Mouse (Mus musculus): ENCODE data around the gene Ppp1r35. TPM values are rescaled to one million over a fixed set of nuclear protein-coding genes. Genes with fewer than 3 reads are reported as not detected.
"Not testable (repeated sequence)": the region's sequence is repeated elsewhere in the genome, so short reads cannot be mapped to it uniquely, and the experiment has no call there.

Gene Ppp1r35
- total RNA-seq (2015) (48.6 and 55.3 TPM in 2 replicates), total RNA-seq (2017) (34.1 and 40.1 TPM in 2 replicates)

DNA sequence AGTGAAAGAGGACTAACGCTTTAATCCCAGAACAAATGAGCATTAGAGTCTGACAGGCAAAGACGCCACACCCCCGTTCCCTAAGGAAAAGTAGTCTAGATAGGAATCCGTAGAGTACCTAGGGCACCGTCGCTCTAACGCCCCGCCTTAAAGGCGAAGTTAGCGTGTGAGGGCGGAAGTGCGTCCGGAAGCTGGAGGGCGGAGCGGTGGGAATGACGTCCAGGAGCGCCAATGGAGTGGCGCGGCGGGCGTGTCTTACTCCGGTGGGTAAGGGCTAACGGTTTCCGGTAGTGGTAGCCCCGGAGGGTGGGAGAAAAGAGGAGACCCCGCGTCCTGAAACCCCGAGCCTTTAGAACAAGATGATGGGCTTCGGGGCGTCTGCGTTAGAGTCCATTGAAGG lies at the start of gene Ppp1r35:
TSS of gene Ppp1r35 (plus strand) at position 215 of the 400 bp plus-strand sequence.
- peak; percentile 97 for ATAC-seq (ENCODE audit: poor library complexity, severe bottlenecking)

DNA sequence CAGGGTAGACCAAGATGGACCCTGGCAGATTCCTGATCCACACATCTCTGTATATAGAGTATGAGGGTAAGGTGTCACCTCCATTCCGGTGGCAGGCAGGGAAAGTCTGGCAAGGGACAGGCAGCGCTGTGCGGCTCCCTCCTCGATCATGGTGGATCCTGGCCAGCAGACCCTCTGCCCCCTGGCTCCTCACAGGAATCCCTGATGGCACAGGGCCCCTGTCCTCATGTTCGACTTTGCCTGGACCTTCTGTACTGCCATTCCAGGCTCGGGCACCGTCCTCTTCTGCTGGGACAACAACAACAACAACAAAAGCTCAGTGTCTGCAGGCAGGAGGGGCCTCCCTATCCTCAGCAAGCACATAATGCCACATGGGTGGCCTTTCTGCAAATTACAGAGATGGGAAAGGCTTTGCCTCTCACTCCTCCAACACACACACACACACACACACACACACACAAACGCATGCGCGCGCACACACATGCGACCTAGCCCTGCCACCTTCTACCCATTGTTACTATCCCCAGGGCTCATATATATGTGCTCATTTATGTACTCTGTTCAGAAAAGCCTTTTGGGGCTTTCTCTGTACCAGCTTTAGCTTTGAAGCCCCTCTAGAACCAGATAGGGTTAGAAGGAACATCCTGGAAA lies 44.9 kb upstream of the Ppp1r35 start:
- no peak for ATAC-seq (ENCODE audit: poor library complexity, severe bottlenecking)

DNA sequence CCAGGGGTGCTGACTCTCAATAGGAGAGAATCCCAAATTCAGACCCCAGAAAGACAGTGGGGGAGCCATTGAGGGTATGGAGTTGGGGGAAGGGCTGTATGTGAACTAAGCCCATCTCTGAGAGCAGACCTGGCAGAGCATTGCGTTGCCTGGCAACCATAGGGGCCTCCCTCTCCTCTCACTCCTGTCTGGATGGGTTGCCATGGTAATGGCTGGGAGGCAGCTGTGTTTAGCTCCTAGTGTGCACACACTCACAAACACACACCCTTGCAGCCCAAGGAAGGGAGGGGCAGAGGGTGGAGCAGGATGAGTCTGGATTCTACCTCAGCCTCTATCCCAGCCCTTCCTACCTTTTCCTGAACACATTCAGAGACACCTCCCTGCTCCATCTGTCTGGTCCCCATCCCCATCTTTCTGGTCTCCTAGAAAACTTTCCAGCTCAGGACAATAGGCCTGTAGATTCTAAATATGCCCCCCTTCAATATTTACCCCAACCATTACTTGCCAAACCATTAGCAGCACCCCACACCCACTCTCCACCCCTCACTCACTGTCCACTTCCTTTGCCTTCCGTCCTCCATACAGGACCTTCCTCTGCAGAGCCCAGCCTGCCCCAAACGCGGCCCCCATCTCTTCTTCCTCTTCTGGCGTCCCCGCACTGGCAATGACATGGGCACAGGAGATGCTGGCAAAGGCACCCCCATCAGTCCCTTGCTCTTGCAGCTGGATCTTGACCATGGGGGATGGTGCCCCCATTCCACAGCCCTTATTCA lies 44.2 kb upstream of the Ppp1r35 start:
- ATAC-seq (ENCODE audit: poor library complexity, severe bottlenecking), result 0 out of 2 replicates have a peak, but pooled peaks have one; percentile 35

DNA sequence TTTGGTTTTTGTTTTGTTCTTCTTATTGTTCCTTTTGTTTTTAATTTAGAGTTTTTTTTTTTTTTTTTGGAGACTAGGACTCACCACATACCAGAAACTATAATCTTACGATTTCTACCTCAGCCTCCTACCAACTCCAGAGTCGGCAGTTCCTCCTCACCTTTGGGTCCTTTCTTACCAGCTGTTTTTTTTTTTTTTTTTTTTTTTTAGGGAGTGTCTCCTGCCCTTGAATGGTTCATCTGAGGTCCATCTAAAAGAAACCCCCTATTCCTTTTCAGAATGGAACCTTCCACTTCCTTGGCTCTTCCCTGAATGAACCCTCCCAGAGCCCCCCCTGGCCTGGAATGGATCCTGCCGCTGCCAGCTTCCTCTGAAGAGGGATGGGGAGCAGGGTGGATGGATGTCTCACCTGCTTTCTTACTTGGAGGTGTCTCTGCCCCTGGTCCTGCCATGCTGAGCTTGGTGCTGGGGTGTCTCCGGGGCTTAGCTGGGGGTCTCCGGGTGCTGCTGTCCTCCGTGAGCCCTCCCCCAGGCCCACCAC lies 41.2 kb upstream of the Ppp1r35 start:
- no peak for ATAC-seq (ENCODE audit: poor library complexity, severe bottlenecking)

DNA sequence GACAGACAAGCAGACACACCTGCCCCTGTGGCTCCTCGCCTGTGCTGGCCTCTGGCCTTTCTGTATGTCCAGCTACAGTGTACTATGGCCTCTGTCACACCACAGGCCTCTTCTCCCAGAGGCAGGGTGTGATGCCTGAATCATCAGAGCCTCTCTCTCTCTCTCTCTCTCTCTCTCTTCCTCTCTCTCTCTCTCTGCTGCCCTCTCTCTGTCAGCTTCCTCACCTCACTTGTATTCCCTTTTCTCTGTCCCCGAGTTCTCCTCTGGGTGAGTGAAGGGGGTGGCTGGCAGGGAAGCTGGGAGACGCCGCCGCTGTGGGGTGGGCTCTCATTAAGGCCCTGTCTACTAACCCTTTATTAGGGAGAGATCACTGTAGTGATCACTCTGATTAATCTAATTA lies 40.1 kb upstream of the Ppp1r35 start:
- ATAC-seq (ENCODE audit: poor library complexity, severe bottlenecking), result no peak

DNA sequence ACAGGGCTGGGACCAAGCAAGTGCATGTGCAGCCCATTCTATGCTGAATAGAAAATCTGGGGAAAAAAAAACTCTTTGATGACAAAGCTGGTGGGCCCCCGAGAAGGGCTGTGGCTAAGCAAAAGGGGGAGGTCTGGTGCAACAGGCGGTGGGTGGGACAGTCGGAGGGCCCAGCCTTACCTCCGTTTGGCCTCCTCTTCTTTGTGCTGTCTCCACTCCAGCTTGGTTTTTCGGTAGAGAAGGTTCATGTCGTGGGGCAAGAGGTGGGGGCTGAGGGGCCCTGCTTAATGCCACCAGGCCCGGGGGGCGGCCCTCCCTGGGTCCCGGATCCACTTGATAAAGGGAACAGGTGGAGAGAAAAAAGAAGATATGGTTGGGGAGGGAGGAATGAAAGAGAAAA lies 39.2 kb upstream of the Ppp1r35 start:
- ATAC-seq (ENCODE audit: poor library complexity, severe bottlenecking), result no peak

DNA sequence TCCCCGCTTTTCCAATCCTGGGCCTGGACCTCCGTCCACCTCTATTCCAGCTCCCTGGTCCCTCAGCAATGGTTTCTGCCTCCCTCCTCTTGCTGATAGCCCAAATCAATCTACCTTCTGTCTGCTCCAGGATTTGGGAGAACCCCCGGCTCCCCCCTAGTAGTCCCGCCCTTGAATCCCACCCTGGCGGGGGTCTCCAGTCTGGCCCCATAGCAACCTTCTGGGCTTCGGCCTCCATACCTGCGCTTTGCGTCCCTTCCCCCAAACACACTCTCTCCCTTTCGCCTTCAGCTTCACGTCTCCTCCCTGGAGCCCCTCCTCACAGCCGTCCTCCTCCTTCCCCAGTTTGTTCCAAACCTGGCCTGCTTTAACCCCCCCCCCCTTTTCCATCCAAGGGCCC lies 38.1 kb upstream of the Ppp1r35 start:
- ATAC-seq (ENCODE audit: poor library complexity, severe bottlenecking), result no peak

DNA sequence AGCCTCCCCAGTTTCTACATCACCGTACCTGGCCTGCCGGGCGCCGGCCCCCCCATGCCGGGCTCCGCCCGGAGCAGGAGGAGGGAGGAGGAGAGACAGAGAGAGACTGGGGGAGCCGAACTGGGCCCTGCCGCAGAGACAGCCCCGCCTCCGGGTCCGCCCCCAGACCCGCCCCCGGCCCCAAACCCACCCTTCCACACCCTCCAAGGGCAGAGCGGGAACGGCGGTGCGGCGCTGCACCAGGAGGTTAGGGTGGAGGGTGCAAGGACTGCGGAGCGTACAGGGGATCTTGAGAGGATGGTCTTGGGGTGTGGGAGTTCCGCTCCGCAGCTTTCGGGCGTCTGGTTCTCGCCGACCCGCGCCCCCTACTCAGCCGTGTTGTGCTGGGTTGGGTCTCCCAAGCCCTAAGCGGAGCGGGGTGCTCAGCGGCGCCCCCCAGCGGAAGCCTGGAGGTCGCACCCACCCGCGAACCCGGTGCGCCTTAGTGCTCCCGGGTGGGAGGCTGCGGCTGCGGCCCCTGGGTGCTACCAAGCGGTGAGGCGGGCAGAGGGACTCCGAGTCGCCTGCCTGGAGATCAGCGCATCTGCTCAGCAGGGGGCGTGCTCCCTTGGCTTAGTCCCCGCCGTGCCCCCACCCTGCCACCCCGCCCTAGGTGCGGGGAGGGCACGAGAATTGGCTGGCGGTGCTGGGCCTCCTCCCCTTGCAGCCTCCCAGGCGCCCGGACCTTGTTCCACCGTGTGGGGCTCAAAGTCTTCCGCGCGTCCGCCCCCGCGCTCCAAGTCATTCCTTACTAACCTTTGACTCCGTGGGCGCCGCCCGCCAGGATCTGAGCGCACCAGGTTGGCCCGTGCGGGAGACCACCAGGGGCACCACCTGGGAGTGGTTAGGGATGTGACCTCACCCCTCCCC lies 37.4 kb upstream of the Ppp1r35 start, which contains the start of gene Nyap1:
TSS of gene Nyap1 (minus strand) at position 585 of the 909 bp plus-strand sequence.
- peak; percentile 51 for ATAC-seq (ENCODE audit: poor library complexity, severe bottlenecking)

DNA sequence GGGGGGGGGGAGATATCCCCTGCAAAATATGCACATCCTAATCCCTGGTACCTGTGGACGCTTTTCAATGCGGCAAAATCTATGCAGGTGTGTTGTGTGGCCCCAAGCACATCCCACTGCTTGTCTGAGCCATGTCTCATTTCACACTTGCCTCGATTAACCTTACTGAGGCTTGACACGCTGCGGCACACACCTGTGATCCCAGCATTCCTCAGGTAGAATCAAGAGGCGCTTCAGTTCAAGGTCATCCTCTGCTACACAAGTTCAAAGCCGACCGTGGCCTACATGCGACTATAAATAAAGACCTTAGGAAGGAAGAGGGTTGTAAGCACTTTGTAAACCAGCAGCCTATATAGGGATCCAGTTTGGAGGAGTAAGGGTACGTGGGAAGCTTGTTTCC lies 36.6 kb upstream of the Ppp1r35 start:
- no peak for ATAC-seq (ENCODE audit: poor library complexity, severe bottlenecking)

DNA sequence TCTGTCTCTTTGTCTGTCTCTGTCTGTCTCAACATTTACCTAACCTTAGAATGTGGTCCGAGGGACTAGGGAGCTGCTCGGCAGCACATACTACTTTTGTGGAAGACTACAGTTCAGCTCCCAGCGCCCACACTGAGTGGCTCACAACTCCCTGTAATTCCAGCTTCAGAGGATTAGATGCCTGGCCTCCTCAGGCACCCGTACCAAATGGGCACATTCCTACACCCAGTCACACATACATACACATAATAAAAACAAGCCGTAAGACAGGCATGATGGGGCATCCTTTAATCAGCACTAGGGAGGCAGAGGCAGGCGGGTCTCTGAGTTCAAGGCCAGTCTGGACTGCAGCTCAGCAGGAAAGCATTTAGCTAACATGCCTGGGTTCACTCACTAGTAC lies 35.8 kb upstream of the Ppp1r35 start:
- ATAC-seq (ENCODE audit: poor library complexity, severe bottlenecking), result no peak

DNA sequence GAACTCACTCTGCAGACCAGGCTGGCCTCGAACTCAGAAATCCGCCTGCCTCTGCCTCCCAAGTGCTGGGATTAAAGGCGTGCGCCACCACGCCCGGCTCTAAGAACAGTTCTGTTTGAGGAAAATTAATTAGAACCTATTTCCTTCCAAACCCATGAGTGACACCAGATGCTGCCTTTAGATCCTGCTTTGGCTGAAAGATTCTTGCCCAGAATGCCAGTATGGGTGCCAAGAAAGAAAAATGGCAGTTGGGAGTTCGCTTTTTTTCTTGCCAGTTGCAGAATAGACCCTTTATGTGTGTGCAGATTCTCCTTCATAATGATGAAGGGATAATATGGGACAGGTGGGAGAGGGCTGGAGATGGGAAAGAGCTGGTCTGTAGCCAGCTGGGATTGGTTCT lies 34.5 kb upstream of the Ppp1r35 start:
- no peak for ATAC-seq (ENCODE audit: poor library complexity, severe bottlenecking)

DNA sequence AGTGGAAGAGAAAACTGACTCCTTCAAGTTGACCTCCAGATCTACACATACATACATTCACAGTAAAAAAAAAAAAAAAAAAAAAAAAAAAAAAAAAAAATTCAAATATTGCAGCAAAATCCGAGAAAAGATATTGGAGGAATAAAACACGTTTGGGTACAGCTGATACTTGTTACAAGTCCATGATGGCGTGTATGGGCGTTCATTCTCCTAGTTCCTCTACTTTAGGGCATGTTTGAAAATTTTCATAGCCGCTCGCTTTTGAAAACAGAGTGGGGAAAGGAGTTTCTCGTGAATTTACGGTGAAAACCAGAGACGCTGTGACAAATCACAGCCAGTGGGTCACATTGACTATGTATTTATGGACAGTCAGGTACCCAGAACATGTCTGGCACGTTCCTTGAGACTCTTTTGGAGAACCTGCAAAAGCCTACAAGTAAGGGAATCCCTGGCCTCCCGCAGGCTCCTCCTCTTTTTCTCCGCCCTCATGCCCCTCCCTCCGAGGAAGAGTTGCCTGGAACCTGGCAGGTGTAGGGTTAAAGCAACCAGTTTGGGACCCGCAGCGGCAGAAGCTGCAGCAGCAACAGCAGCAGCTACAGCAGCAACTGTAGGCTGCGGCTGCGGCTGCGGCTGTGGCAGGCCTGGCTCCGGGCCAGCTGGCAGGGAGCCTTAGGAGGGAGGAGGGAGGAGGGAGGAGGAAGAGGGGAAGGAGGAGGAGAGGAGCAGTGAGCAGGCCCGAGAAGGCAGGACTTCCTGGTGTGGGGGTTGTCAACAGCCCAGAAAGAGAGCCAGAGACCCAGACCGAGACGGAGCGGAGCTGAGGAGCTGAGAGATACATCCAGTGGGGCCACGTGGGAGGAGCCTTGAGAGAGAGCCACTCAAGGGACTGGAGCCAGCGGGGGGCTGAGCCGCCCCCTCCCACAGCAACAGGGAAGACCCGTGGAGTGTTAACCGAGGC lies 33.2 kb upstream of the Ppp1r35 start, which contains the start of gene Tsc22d4:
TSS of gene Tsc22d4 (plus strand) at position 517 of the 958 bp plus-strand sequence.
- ATAC-seq (ENCODE audit: poor library complexity, severe bottlenecking), result peak; percentile 60

DNA sequence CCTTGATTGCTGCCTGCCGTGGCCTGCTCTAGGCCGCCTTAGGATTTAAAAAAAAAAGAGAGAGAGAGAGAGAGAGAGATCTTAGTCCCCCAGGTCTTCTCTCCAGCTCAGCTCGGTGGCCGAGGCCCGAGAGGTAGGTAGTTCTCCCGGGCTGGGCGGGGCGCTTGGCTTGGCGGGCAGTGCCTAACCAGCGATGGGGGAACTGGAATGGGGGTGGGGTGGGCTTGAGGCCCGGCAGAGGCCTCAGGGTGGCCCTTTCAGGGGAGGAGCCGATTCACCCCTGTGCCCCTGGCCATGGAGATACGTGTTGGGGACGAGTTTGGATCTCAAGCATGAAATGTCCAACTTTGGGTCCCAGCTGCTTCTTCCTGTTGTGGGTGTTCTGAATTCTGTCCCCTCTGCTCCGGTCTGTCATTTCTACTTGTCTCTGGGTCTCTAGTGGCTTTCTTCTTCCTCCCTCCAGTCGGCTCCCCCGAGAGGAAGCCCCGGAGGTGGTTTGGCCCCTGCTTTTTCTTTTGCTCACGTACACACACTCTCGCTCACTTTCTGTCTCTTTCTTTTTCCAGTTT lies 32.3 kb upstream of the Ppp1r35 start:
- peak; percentile 22; the same call in 1 of the 2 replicates for ATAC-seq (ENCODE audit: poor library complexity, severe bottlenecking)

DNA sequence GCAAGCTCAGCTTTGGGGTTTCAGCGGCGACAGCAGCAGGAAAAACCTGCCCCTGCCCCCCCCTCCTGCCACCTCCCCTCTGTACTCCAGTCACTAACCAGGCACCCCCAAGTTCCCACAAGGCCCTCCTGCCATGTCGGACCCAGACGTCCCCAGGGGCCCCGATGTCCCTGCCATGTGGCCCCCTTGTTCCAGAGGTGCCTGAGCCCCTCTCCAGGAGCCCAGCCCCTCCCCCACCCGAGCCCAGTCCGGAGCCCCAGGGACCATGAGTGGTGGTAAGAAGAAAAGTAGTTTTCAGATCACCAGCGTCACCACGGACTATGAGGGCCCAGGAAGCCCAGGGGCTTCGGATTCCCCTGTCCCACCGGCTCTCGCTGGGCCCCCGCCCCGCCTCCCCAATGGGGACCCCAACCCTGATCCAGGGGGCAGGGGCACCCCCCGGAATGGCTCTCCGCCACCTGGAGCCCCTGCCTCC lies 31.8 kb upstream of the Ppp1r35 start:
- ATAC-seq (ENCODE audit: poor library complexity, severe bottlenecking), result no peak

DNA sequence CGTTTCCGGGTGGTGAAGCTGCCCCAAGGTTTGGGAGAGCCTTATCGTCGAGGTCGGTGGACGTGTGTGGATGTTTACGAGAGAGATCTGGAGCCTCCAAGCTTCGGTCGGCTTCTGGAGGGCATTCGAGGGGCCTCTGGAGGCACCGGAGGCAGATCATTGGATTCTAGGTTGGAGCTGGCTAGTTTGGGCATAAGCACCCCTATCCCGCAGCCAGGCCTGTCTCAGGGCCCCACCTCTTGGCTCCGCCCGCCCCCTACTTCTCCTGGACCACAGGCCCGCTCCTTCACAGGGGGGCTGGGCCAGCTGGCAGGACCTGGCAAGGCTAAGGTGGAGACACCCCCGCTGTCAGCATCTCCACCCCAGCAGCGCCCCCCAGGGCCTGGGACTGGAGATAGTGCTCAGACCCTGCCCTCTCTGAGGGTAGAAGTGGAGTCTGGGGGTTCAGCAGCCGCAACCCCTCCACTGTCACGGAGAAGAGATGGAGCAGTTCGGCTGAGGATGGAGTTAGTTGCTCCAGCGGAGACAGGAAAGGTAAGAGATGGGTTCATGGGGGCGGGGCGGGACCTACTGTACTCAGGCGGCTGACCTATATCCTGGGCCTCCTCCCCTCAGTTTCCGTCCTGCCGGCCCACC lies 31.2 kb upstream of the Ppp1r35 start:
- ATAC-seq (ENCODE audit: poor library complexity, severe bottlenecking), result peak; percentile 26

DNA sequence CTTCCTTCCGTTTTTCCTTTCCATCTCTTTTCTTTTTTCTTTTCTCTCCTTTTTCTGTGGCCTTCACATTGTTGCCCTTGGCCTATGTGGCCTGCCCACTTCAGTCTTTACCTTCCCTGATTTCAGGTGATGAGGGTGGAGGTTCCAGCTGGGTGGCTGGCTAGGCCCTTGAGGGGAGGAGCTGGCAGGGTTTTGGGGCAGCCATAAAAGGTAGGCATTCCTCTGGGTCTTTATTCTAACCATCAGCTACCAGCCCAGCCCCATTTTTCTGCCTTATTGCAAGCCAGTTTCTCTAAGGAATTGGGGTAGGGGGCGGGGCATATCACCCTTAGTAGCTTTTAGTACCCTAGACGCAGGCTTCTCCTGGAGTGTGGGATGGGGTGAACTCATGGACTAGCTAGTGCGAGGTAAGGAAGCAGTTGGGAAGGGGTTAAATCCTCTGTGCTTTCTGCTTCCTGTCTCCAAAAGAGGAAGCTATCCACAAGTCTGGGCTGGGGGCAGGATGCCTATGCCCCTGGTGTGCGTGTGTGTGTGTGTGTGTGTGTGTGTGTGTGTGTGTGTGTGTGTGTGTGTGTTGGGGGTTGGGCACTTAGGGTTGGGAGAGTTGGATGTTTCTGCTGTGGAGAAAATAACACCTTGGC lies 30.4 kb upstream of the Ppp1r35 start:
- ATAC-seq (ENCODE audit: poor library complexity, severe bottlenecking), result peak; percentile 41

DNA sequence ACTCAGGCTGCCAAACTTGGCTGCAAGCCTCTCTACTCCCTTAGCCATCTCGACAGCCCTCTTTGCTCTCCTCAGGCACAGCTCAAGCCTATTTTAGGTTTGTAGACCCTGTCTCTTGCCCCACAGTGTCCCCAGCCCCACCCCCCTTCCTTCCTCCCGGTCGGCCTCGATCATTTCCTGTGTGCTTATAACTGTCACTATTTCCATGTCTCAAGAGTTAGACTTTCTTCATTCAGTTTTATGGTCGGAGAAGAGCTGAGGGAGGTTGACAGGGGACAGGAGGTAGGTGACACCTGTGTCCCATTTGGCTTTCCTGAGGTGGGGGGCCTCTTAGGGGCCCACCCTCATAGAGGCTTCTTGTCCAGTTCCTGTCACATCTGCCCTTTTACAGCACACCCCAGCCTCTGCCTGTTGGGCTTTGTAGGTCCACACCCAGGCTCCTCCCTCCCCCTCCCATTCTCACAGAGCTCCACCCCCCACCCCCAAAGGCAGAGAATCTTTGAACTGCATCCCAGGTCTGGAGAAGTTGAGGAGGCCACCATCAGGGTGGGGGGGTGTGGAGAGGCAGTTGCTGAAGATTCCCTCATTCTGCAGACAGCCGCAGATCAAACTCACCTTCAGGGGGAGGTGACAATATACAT lies 29.3 kb upstream of the Ppp1r35 start:
- ATAC-seq (ENCODE audit: poor library complexity, severe bottlenecking), result peak; percentile 19

DNA sequence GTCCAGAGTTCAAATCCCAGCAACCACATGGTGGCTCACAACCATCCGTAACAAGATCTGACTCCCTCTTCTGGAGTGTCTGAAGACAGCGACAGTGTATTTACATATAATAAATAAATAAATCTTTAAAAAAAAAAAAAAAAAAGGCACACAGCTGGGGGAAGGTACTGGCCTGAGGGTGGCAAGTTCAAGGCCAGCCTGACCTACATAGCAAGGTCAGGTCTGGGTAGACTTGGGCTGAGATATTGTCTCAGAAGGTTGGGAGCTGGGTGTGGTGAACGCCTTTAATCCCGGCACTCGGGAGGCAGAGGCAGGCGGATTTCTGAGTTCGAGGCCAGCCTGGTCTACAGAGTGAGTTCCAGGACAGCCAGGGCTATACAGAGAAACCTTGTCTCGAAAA lies 28.4 kb upstream of the Ppp1r35 start:
- not testable (repeated sequence) for ATAC-seq (ENCODE audit: poor library complexity, severe bottlenecking)
